Mouse (Mus musculus): Measurements from ENCODE around the gene Foxp1. TPM values are rescaled to one million over a fixed set of nuclear protein-coding genes. Genes with fewer than 3 reads are reported as not detected.

Gene Foxp1
- polyA plus RNA-seq, 1 experiment: 17.7 TPM

DNA sequence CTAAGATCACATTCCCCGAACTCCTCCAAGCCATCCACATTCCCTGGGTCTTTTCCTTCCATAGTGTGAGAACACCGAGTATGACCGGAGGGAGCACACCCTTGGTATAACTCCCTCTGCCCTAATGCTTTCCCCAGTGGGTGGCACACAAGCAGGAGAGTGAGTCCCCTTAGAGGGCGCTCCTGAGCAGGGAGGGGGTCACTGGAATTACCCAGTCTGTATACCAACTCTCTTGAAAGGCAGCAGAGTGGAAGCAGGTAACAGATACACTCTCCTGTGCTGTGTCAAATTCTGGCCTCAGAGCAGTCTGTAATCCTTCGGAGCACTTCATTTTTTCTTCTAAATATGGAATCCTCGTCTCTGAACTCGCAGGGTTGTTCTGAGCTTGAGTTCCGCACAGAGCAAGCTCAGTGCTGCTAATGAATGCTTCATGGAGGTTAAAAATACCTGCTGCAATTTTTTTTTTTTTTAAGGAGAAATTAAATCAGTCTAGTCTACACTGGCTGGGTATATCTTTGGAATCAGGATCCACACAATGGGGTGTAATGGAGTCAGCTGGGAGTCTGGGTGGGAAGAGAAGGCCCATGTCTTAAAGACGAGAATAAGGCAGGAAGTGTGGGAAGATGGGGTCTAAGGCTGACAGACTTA, 565.9 kb downstream of the Foxp1 start:
- Histone ChIP-seq H3K36me3 (ENCODE audit: control insufficient read depth, insufficient read depth) (peaks cover 19% of the 10 kb centered on the region), H3K27me3 (ENCODE audit: control insufficient read depth, insufficient read depth, insufficient read length) (no peaks in the 10 kb centered on the region), H3ac (ENCODE audit: control insufficient read depth, insufficient read length) (no peak overlapping the region), H3K79me2 (ENCODE audit: control insufficient read depth, insufficient read depth) (peaks cover 17% of the 10 kb centered on the region), H3K4me3 (peak overlapping the region; percentile 12), H3K4me2 (ENCODE audit: low read depth) (peak overlapping the region; percentile 88)
- TF ChIP-seq MYOG (IDR thresholded peaks at IDR 0.05; ENCODE audit: control insufficient read depth in 1 of 3, insufficient read depth in 1 of 3, insufficient read length in 2 of 3, low read depth in 2 of 3): no peak

DNA sequence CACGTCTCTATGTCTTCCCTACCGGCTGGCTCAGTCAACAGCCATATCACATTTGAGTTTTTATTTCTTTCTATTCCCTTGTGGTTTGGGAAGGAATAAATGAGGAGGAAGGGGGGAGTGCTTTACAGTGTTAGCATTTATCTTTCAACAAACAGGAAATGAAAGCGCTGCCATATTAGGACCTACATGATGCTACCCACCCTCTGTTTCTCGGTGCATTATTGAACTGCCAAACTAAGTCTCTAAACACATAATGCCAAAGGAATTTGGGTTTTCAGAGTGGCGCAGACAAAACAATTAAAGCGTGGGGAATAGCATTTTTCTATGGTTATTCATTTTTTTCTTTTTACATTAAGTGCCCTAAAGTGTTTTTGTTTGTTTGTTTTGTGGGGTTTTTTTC, 566.8 kb downstream of the Foxp1 start:
- TF ChIP-seq SRF (IDR thresholded peaks at IDR 0.05; ENCODE audit: control insufficient read depth, insufficient read length, low read depth): peak; percentile 81
- TF ChIP-seq POLR2A (IDR thresholded peaks at IDR 0.05; ENCODE audit: insufficient read length, low read depth): no peak
- Histone ChIP-seq H3K4me2 (ENCODE audit: low read depth) (peak overlapping the region; percentile 88), H3K27me3 (ENCODE audit: control insufficient read depth, insufficient read depth, insufficient read length) (no peaks in the 10 kb centered on the region)

DNA sequence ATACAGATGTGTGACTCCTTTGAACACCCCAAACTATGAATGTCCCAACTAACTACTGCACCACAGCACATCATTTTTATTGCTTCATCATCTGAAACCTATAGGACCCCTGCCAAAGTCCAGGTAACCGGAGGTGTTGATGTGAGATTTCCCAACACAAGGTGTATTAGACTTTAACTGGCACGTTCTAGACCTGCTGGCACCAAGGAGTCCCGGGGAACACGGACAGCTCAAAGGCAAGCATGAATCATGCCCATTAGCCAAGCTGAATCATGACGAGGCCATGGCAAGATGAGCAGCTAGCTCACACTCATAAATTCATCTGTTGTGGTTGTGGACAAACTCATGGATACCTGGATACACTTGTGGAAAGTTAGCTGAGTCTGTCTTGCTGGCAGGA, 568.1 kb downstream of the Foxp1 start:
- Histone ChIP-seq H3K79me2 (ENCODE audit: control insufficient read depth, insufficient read depth) (peaks cover 15% of the 10 kb centered on the region), H3K27me3 (ENCODE audit: control insufficient read depth, insufficient read depth, insufficient read length) (no peaks in the 10 kb centered on the region), H3K36me3 (ENCODE audit: control insufficient read depth, insufficient read depth) (peaks cover 11% of the 10 kb centered on the region), H3ac (ENCODE audit: control insufficient read depth, insufficient read length) (no peak overlapping the region), H3K4me3 (no peak overlapping the region), H3K4me2 (ENCODE audit: low read depth) (no peak overlapping the region)
- no peak for TF ChIP-seq POLR2AphosphoS2 (IDR thresholded peaks at IDR 0.05; ENCODE audit: insufficient read length, low read depth)
- TF ChIP-seq SRF (IDR thresholded peaks at IDR 0.05; ENCODE audit: control insufficient read depth, insufficient read length, low read depth): no peak

More for the DNA sequence above, 566.8 kb downstream of the Foxp1 start:
- peak overlapping the region; percentile 12 for H3K4me3 ChIP-seq
- H3K36me3 ChIP-seq (ENCODE audit: control insufficient read depth, insufficient read depth): peaks cover 11% of the 10 kb centered on the region
- no peak overlapping the region for H3ac ChIP-seq (ENCODE audit: control insufficient read depth, insufficient read length)
- H3K79me2 ChIP-seq (ENCODE audit: control insufficient read depth, insufficient read depth): peaks cover 15% of the 10 kb centered on the region

- H3K27me3 ChIP-seq (ENCODE audit: control insufficient read depth, insufficient read depth, insufficient read length): no peaks in the 10 kb centered on the region
- H3K4me2 ChIP-seq (ENCODE audit: low read depth): peak overlapping the region; percentile 67
- H3K4me3 ChIP-seq: no peak overlapping the region
- peaks cover 17% of the 10 kb centered on the region for H3K36me3 ChIP-seq (ENCODE audit: control insufficient read depth, insufficient read depth)
- H3ac ChIP-seq (ENCODE audit: control insufficient read depth, insufficient read length): no peak overlapping the region
- no peak for TF ChIP-seq USF1 (IDR thresholded peaks at IDR 0.05; ENCODE audit: low read depth)
- TF ChIP-seq TCF12 (IDR thresholded peaks at IDR 0.05; ENCODE audit: insufficient read depth, poor library complexity, severe bottlenecking): no peak
- TF ChIP-seq MYOG (IDR thresholded peaks at IDR 0.05; ENCODE audit: control insufficient read depth in 1 of 3, insufficient read depth in 1 of 3, insufficient read length in 2 of 3, low read depth in 2 of 3): no peak
- no peak for TF ChIP-seq MYOD1 (IDR thresholded peaks at IDR 0.05; ENCODE audit: control insufficient read depth in 1 of 3, insufficient read length in 2 of 3, low read depth in 2 of 3)
- no peak for TF ChIP-seq REST (IDR thresholded peaks at IDR 0.05; ENCODE audit: insufficient read depth, insufficient read length)
- TF ChIP-seq SRF (IDR thresholded peaks at IDR 0.05; ENCODE audit: control insufficient read depth, insufficient read length, low read depth): no peak
- no peak for TF ChIP-seq MAX (IDR thresholded peaks at IDR 0.05; ENCODE audit: low read depth)
- no peak for TF ChIP-seq POLR2A (IDR thresholded peaks at IDR 0.05; ENCODE audit: insufficient read length, low read depth)
- no peak for TF ChIP-seq TCF3 (IDR thresholded peaks at IDR 0.05; ENCODE audit: insufficient read length, low read depth)
- H3K79me2 ChIP-seq (ENCODE audit: control insufficient read depth, insufficient read depth): no peaks in the 10 kb centered on the region
Observed at GRCm38 (mm10) chr6:98949703-98950191, 572.8 kb downstream of the Foxp1 start.

DNA sequence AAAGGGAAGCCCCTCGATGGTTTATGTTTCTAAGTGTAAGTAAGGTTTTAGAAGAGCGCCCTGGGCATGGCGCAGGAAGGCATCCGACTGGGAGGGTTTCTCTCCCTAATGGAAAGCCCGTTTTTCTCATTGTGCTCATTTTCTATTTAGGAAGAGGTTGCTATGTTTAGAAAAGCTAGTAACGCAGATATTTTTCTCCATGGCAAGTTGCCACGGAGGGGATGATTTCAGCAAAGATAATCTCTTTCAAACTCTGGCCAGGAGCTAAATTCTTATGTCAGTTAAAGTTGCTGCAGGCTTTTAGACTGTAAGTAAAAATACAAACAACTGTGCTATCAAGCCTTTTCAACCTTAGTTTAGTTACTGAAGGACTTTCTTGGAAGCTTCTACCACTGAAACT, 573.2 kb downstream of the Foxp1 start:
- Histone ChIP-seq H3K27me3 (ENCODE audit: control insufficient read depth, insufficient read depth, insufficient read length) (no peaks in the 10 kb centered on the region), H3K4me3 (no peak overlapping the region), H3K4me2 (ENCODE audit: low read depth) (peak overlapping the region; percentile 67), H3K36me3 (ENCODE audit: control insufficient read depth, insufficient read depth) (peaks cover 22% of the 10 kb centered on the region), H3K79me2 (ENCODE audit: control insufficient read depth, insufficient read depth) (no peaks in the 10 kb centered on the region), H3ac (ENCODE audit: control insufficient read depth, insufficient read length) (no peak overlapping the region)
- TF ChIP-seq USF1 (IDR thresholded peaks at IDR 0.05; ENCODE audit: low read depth) (no peak), MYOG (IDR thresholded peaks at IDR 0.05; ENCODE audit: control insufficient read depth in 1 of 3, insufficient read depth in 1 of 3, insufficient read length in 2 of 3, low read depth in 2 of 3) (no peak), TCF12 (IDR thresholded peaks at IDR 0.05; ENCODE audit: insufficient read depth, poor library complexity, severe bottlenecking) (no peak), TCF3 (IDR thresholded peaks at IDR 0.05; ENCODE audit: insufficient read length, low read depth) (no peak), CEBPB (IDR thresholded peaks at IDR 0.05; ENCODE audit: insufficient read depth, poor library complexity, severe bottlenecking) (no peak), MAX (IDR thresholded peaks at IDR 0.05; ENCODE audit: low read depth) (no peak), MYOD1 (IDR thresholded peaks at IDR 0.05; ENCODE audit: control insufficient read depth in 1 of 3, insufficient read length in 2 of 3, low read depth in 2 of 3) (no peak), POLR2AphosphoS2 (IDR thresholded peaks at IDR 0.05; ENCODE audit: insufficient read length, low read depth) (no peak), POLR2A (IDR thresholded peaks at IDR 0.05; ENCODE audit: insufficient read length, low read depth) (no peak), E2F4 (IDR thresholded peaks at IDR 0.05; ENCODE audit: insufficient read depth) (no peak), REST (IDR thresholded peaks at IDR 0.05; ENCODE audit: insufficient read depth, insufficient read length) (no peak), SRF (IDR thresholded peaks at IDR 0.05; ENCODE audit: control insufficient read depth, insufficient read length, low read depth) (no peak)
